Mouse (Mus musculus) forebrain, embryonic 16.5 days (tissue): ENCODE measurements around the gene Hsd17b6. TPM values are rescaled to one million over a fixed set of nuclear protein-coding genes. Genes with fewer than 3 reads are reported as not detected.
A peak's percentile ranks its signal among the peaks of the same experiment; 100 is the strongest.

Experiments used
- ATAC-seq: fragments of 200-750 bp; cut with Nextera tagmentation; 2 replicates; pipeline ENCODE4 v1.8.0; 2017; ENCODE audit warnings: mild to moderate bottlenecking, moderate library complexity
- H3K27ac ChIP-seq: fragments of 300-500 bp; sonication (generic); 2 replicates; pipeline ENCODE4 v1.5.1; 2014; ENCODE audit warnings: low read length, control low read depth
- H3K27me3 ChIP-seq: fragments of 300-500 bp; sonication (generic); replicated peaks from 2 replicates; pipeline ENCODE4 v1.6.1; 2014; ENCODE audit warnings: low read length; ENCODE audit not compliant: control insufficient read depth, insufficient read depth
- H3K36me3 ChIP-seq: fragments of 300-500 bp; sonication (generic); 2 replicates; pipeline ENCODE4 v1.6.1; 2014; ENCODE audit not compliant: control insufficient read depth, insufficient read depth
- H3K4me1 ChIP-seq: fragments of 300-500 bp; sonication (generic); replicated peaks from 2 replicates; pipeline ENCODE4 v1.6.1; 2014; ENCODE audit warnings: low read length; ENCODE audit not compliant: control insufficient read depth, insufficient read depth
- H3K4me2 ChIP-seq: fragments of 300-500 bp; sonication (generic); 2 replicates; pipeline ENCODE4 v1.6.1; 2014; ENCODE audit warnings: mild to moderate bottlenecking, low read length, control low read depth
- H3K4me3 ChIP-seq: fragments of 300-500 bp; sonication (generic); replicated peaks from 2 replicates; pipeline ENCODE4 v1.5.1; 2014; ENCODE audit warnings: mild to moderate bottlenecking, low read length, control low read depth
- H3K9ac ChIP-seq: fragments of 300-500 bp; sonication (generic); replicated peaks from 2 replicates; pipeline ENCODE4 v1.6.1; 2014; ENCODE audit warnings: low read depth, low read length, control low read depth
- H3K9me3 ChIP-seq: fragments of 300-500 bp; sonication (generic); 2 replicates; pipeline ENCODE4 v1.6.1; 2016; ENCODE audit warnings: low read length; ENCODE audit not compliant: control insufficient read depth
- WGBS: fragments of 180-500 bp; shearing (Covaris S2); extraction: QIAGEN DNeasy Blood & Tissue Kit; methylation state at CpG from one replicate; pipeline ENCODE4 v1.1.7; 2014; 5-methylcytosine and 5-hydroxymethylcytosine counted together
- polyA plus RNA-seq: library from polyadenylated mRNA; unstranded; fragments of >200 nt; fragmentation: Nextera tagmentation; extraction: Ambion mirVana; gene quantifications from 2 replicates; pipeline ENCODE4 v1.2.1, GENCODE M21; 2015

Hsd17b6 gene
- polyA plus RNA-seq, 1 experiment from 2014 or later: not detected

GRCm38 (mm10) chr10:127959161-127959679 is 48.2 kb downstream of the Hsd17b6 start:
- Histone ChIP-seq H3K4me3 (no peak overlapping the region), H3K27ac (no peak overlapping the region), H3K27me3 (no peaks in the 10 kb centered on the region), H3K9me3 (no peaks in the 10 kb centered on the region), H3K9ac (no peak overlapping the region), H3K4me2 (no peak overlapping the region), H3K4me1 (no peaks in the 10 kb centered on the region), H3K36me3 (no peaks in the 10 kb centered on the region)
- 96% methylated on average over 7 of the region's 7 CpGs for WGBS
- ATAC-seq: no peak

GRCm38 (mm10) chr10:127956168-127956816 is 51.1 kb downstream of the Hsd17b6 start:
- H3K4me3 ChIP-seq: no peak overlapping the region
- no peak overlapping the region for H3K4me2 ChIP-seq
- H3K9ac ChIP-seq: no peak overlapping the region
- H3K27ac ChIP-seq: no peak overlapping the region
- 61% methylated on average over 16 of the region's 16 CpGs for WGBS
- H3K27me3 ChIP-seq: no peaks in the 10 kb centered on the region
- H3K36me3 ChIP-seq: no peaks in the 10 kb centered on the region
- no peaks in the 10 kb centered on the region for H3K9me3 ChIP-seq
- H3K4me1 ChIP-seq: no peaks in the 10 kb centered on the region
- ATAC-seq: no peak

GRCm38 (mm10) chr10:127955034-127955433 is 52.4 kb downstream of the Hsd17b6 start:
- no peak overlapping the region for H3K4me2 ChIP-seq
- no peaks in the 10 kb centered on the region for H3K9me3 ChIP-seq
- H3K36me3 ChIP-seq: no peaks in the 10 kb centered on the region
- no peaks in the 10 kb centered on the region for H3K27me3 ChIP-seq
- no peak overlapping the region for H3K9ac ChIP-seq
- H3K4me3 ChIP-seq: no peak overlapping the region
- WGBS: 79% methylated on average over 4 of the region's 4 CpGs
- H3K4me1 ChIP-seq: no peaks in the 10 kb centered on the region
- no peak for ATAC-seq
- H3K27ac ChIP-seq: no peak overlapping the region

GRCm38 (mm10) chr10:127951821-127952220 is 55.6 kb downstream of the Hsd17b6 start:
- H3K4me3 ChIP-seq: no peak overlapping the region
- no peak overlapping the region for H3K9ac ChIP-seq
- ATAC-seq: no peak
- H3K9me3 ChIP-seq: no peaks in the 10 kb centered on the region
- H3K4me1 ChIP-seq: no peaks in the 10 kb centered on the region
- H3K4me2 ChIP-seq: no peak overlapping the region
- 76% methylated on average over 4 of the region's 4 CpGs for WGBS
- H3K27ac ChIP-seq: no peak overlapping the region
- H3K36me3 ChIP-seq: no peaks in the 10 kb centered on the region
- no peaks in the 10 kb centered on the region for H3K27me3 ChIP-seq

GRCm38 (mm10) chr10:127951390-127951789 is 56.0 kb downstream of the Hsd17b6 start:
- no peak for ATAC-seq
- no peak overlapping the region for H3K9ac ChIP-seq
- H3K27ac ChIP-seq: no peak overlapping the region
- no peaks in the 10 kb centered on the region for H3K27me3 ChIP-seq
- H3K9me3 ChIP-seq: no peaks in the 10 kb centered on the region
- 85% methylated on average over 9 of the region's 9 CpGs for WGBS
- H3K4me1 ChIP-seq: no peaks in the 10 kb centered on the region
- no peaks in the 10 kb centered on the region for H3K36me3 ChIP-seq
- H3K4me3 ChIP-seq: no peak overlapping the region
- H3K4me2 ChIP-seq: no peak overlapping the region

GRCm38 (mm10) chr10:127949596-127950130 is 57.7 kb downstream of the Hsd17b6 start:
- ATAC-seq: no peak
- H3K4me3 ChIP-seq: no peak overlapping the region
- WGBS: 77% methylated on average over 4 of the region's 4 CpGs

GRCm38 (mm10) chr10:127945432-127946064 is 61.9 kb downstream of the Hsd17b6 start:
- ATAC-seq: peak; percentile 55; the same call in 1 of the 2 replicates
- H3K27me3 ChIP-seq: no peaks in the 10 kb centered on the region
- H3K4me1 ChIP-seq: no peaks in the 10 kb centered on the region
- 34% methylated on average over 5 of the region's 5 CpGs for WGBS
- H3K27ac ChIP-seq: no peak overlapping the region
- H3K4me2 ChIP-seq: no peak overlapping the region
- no peak overlapping the region for H3K9ac ChIP-seq
- no peaks in the 10 kb centered on the region for H3K9me3 ChIP-seq
- H3K4me3 ChIP-seq: no peak overlapping the region
- H3K36me3 ChIP-seq: no peaks in the 10 kb centered on the region

More at GRCm38 (mm10) chr10:127949596-127950130, 57.7 kb downstream of the Hsd17b6 start:
- no peak overlapping the region for H3K27ac ChIP-seq
- H3K4me2 ChIP-seq: no peak overlapping the region
- no peaks in the 10 kb centered on the region for H3K27me3 ChIP-seq
- H3K36me3 ChIP-seq: no peaks in the 10 kb centered on the region
- no peak overlapping the region for H3K9ac ChIP-seq
- no peaks in the 10 kb centered on the region for H3K9me3 ChIP-seq
- no peaks in the 10 kb centered on the region for H3K4me1 ChIP-seq

Other genes with a start within 250 kb of the Hsd17b6 start
- not detected in 2 replicates for gene Rdh1, start 247.9 kb downstream of the Hsd17b6 start, polyA plus RNA-seq
- not detected in 2 replicates for gene Rdh16f1, start 247.8 kb downstream of the Hsd17b6 start, polyA plus RNA-seq
- gene Rdh9, start 231.2 kb downstream of the Hsd17b6 start, polyA plus RNA-seq: 0.32 and 0.35 TPM in 2 replicates
- not detected in 2 replicates for gene Rdh16, start 206.5 kb downstream of the Hsd17b6 start, polyA plus RNA-seq
- not detected in 2 replicates for gene Rdh19, start 157.7 kb downstream of the Hsd17b6 start, polyA plus RNA-seq
- gene Rdh16f2, start 141.1 kb downstream of the Hsd17b6 start, polyA plus RNA-seq: not detected in 2 replicates
- not detected in 2 replicates for gene Rdh7, start 118.8 kb downstream of the Hsd17b6 start, polyA plus RNA-seq
- not detected in 2 replicates for gene Sdr9c7, start 109.1 kb downstream of the Hsd17b6 start, polyA plus RNA-seq
- gene Prim1, start 7.6 kb upstream of the Hsd17b6 start, polyA plus RNA-seq: 57.8 and 59.8 TPM in 2 replicates
- gene Naca, start 28.0 kb upstream of the Hsd17b6 start, polyA plus RNA-seq: 545 and 574 TPM in 2 replicates
- 395 and 436 TPM in 2 replicates for gene Ptges3, start 51.3 kb upstream of the Hsd17b6 start, polyA plus RNA-seq
- 2,097 and 2,145 TPM in 2 replicates for gene Atp5b, start 75.7 kb upstream of the Hsd17b6 start, polyA plus RNA-seq
- 8.4 and 10.0 TPM in 2 replicates for gene Baz2a, start 84.0 kb upstream of the Hsd17b6 start, polyA plus RNA-seq
- gene Rbms2, start 172.7 kb upstream of the Hsd17b6 start, polyA plus RNA-seq: 8.5 and 9.5 TPM in 2 replicates
- gene Gls2, start 186.8 kb upstream of the Hsd17b6 start, polyA plus RNA-seq: 0.68 and 1.1 TPM in 2 replicates
- 16.6 and 18.0 TPM in 2 replicates for gene Spryd4, start 204.2 kb upstream of the Hsd17b6 start, polyA plus RNA-seq
- not detected in 2 replicates for gene Mip, start 218.2 kb upstream of the Hsd17b6 start, polyA plus RNA-seq
- gene Timeless, start 224.5 kb upstream of the Hsd17b6 start, polyA plus RNA-seq: 29.4 and 32.2 TPM in 2 replicates
- gene Apon, start 246.5 kb upstream of the Hsd17b6 start, polyA plus RNA-seq: not detected in 2 replicates